Mouse (Mus musculus): Measurements from ENCODE around the gene Chchd6.

GRCm38 (mm10) chr6:89364342-89364741 lies 231.1 kb downstream of the Chchd6 start:
- no peak for TF ChIP-seq GATA1 (IDR thresholded peaks at IDR 0.05; ENCODE audit: borderline replicate concordance, low read length)
- no peak for TF ChIP-seq FLI1 (IDR thresholded peaks at IDR 0.05; ENCODE audit: low read length)

All from megakaryocyte, embryonic 14.5 days (primary cell).